Mouse (Mus musculus): ENCODE measurements at regions not wholly inside any gene's neighbourhood (a gene's known extent, or its start where the extent isn't known, plus 50 kb on each side); places are given as distances from the start of the nearest gene placed in this dataset.

GRCm38 (mm10) chr8:74293621-74294020, 579.4 kb upstream of the Isx start:
- in situ Hi-C loops (cut with MboI, MseI) = no loop called here

DNA sequence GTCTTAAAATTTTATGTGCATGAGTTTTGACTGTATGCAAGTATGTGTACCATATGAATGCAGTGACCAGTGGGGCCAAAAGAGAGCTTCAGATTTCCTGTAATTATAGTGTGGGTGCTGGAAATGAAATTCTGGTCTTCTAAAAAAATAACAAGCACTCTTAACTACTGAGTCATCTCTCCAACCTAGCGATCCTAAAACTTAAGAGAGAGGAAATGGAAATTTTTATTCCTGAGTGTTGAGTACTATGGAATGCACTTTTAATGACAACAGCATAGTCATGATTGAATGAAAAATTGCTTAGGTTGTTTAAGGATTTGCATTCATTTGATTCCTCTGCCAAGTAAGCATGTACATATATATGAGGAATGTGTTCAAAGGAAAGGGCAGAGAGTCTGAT, 575.3 kb upstream of the Isx start:
- in situ Hi-C loops (cut with MboI, MseI) = no loop called here

DNA sequence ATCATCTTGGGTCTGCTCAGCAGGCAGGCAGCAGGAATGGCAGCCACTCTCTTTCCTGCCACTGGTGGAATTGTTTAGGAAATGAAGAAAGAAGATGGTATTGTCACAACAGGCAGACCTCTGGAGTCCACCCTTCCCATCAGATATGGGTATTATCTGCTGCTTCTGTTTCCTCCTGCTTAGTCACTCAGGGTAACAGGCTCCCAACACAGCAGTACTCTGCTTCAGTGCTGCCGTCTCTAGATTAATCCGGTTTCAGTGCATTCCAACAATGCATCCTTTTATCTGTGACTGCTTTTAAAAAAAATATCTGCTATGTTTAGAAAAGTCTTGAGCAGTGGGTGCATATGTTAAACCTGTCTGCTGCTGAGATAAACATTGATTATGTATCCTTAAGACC, 563.2 kb upstream of the Isx start:
- in situ Hi-C loops (cut with MboI, MseI) = loop anchor here (10.0 kb wide), 1 partner anchor 1905 kb away; no protein-coding TSS in a partner anchor

GRCm38 (mm10) chr8:74315382-74315781, 557.6 kb upstream of the Isx start:
- in situ Hi-C loops (cut with MboI, MseI) = no loop called here

- in situ Hi-C loops (cut with MboI, MseI) = no loop called here
Measured at GRCm38 (mm10) chr8:74327521-74327920, 545.5 kb upstream of the Isx start.

- in situ Hi-C loops (cut with MboI, MseI) = no loop called here
Measured at GRCm38 (mm10) chr8:74344010-74344409, 529.0 kb upstream of the Isx start.
